Mouse (Mus musculus): ENCODE measurements around the gene Minos1. TPM values are rescaled to one million over a fixed set of nuclear protein-coding genes. Genes with fewer than 3 reads are reported as not detected.

The Minos1 gene
- polyA plus RNA-seq, 1 experiment from 2014 or later = 252 TPM

DNA sequence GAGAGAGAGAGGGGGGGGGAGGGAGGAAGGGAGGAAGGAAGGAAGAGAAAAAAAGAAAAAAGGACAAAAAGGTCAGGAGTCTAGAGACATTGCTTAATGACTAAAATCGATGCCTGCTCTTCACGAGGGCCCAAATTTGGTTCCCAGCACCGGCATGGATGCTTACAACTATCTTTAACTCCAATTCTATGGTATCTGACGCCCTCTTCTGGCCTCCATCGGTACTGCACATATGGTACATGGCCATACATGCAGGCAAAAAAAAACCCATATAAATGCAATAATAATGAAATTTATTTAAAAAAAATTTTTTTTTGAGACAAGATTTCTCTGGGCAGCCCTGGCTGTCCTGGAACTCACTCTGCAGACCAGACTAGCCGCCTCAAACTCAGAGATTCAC lies 20.5 kb upstream of the Minos1 start:
- Histone ChIP-seq H3K4me1 (ENCODE audit: control insufficient read depth, low read depth, low read length) (no peaks in the 10 kb centered on the region), H3K4me3 (ENCODE audit: low read depth, low read length) (no peak overlapping the region), H3K27me3 (ENCODE audit: control insufficient read depth, insufficient read depth, low read depth, low read length) (no peaks in the 10 kb centered on the region), H3K9me3 (replicated peaks; ENCODE audit: control insufficient read depth, low read length) (peaks cover 6% of the 10 kb centered on the region), H3K9ac (ENCODE audit: low read depth, low read length) (no peak overlapping the region), H3K36me3 (ENCODE audit: control insufficient read depth, insufficient read depth) (no peaks in the 10 kb centered on the region), H3K27ac (ENCODE audit: low read length) (no peak overlapping the region), H3K4me2 (ENCODE audit: low read depth, low read length) (no peak overlapping the region)
- no peak for ATAC-seq (ENCODE audit: low read depth)
- WGBS (ENCODE audit: insufficient replicate concordance) = 46% methylated on average over 6 of the region's 6 CpGs

DNA sequence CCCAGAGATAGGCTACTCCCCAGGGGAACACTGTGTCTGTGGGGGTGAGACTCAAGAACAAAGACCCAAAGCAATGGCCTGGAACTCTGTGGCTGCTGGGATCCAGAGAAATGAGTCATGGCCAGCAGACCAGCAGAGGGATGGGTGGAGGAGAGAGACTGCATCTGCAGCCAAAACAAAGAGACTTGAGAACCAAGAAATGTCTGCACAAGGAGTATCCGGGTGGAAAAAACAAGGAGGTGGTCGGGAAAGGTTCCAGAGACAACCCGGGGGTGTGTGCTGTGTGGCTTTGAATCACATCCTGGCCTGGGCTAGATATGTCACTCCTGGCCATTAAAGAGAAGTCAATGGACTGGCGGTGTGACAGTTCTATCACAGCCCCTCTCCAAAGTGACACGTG lies 15.8 kb upstream of the Minos1 start:
- no peak overlapping the region for H3K27ac ChIP-seq (ENCODE audit: low read length)
- H3K36me3 ChIP-seq (ENCODE audit: control insufficient read depth, insufficient read depth) = no peaks in the 10 kb centered on the region
- H3K9ac ChIP-seq (ENCODE audit: low read depth, low read length) = no peak overlapping the region
- no peak overlapping the region for H3K4me3 ChIP-seq (ENCODE audit: low read depth, low read length)
- H3K9me3 ChIP-seq (replicated peaks; ENCODE audit: control insufficient read depth, low read length) = peaks cover 6% of the 10 kb centered on the region
- ATAC-seq (ENCODE audit: low read depth) = no peak
- H3K4me1 ChIP-seq (ENCODE audit: control insufficient read depth, low read depth, low read length) = no peaks in the 10 kb centered on the region
- H3K4me2 ChIP-seq (ENCODE audit: low read depth, low read length) = no peak overlapping the region
- WGBS (ENCODE audit: insufficient replicate concordance) = 57% methylated on average over 5 of the region's 5 CpGs
- no peaks in the 10 kb centered on the region for H3K27me3 ChIP-seq (ENCODE audit: control insufficient read depth, insufficient read depth, low read depth, low read length)

DNA sequence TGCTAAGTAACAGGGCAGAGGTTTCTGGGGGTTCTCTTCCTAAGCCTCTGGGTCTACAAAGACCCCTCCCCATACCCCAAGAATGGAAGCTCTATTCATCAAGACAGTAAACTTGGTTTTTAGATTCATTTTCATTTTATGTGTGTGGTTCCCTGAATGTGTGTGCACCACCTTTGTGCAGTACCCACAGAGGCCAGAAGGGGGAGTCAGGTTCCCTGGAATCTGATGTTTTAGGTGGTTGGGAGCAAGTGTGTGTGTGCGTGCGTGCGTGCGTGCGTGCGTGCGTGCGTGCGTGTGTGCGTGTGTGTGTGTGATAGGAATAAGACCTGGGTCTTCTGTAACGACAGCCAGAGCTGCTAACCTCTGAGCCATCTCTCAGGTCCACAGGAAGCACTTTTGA lies 14.2 kb upstream of the Minos1 start:
- Histone ChIP-seq H3K27me3 (ENCODE audit: control insufficient read depth, insufficient read depth, low read depth, low read length) (no peaks in the 10 kb centered on the region), H3K9ac (ENCODE audit: low read depth, low read length) (no peak overlapping the region), H3K4me2 (ENCODE audit: low read depth, low read length) (no peak overlapping the region), H3K4me3 (ENCODE audit: low read depth, low read length) (no peak overlapping the region), H3K9me3 (replicated peaks; ENCODE audit: control insufficient read depth, low read length) (0 out of 2 replicates have a peak, but pooled peaks cover 4% of the 10 kb centered on the region), H3K4me1 (ENCODE audit: control insufficient read depth, low read depth, low read length) (no peaks in the 10 kb centered on the region), H3K27ac (ENCODE audit: low read length) (no peak overlapping the region), H3K36me3 (ENCODE audit: control insufficient read depth, insufficient read depth) (no peaks in the 10 kb centered on the region)
- WGBS (ENCODE audit: insufficient replicate concordance) = 83% methylated on average over 11 of the region's 11 CpGs
- ATAC-seq (ENCODE audit: low read depth) = no peak

- H3K9me3 ChIP-seq (replicated peaks; ENCODE audit: control insufficient read depth, low read length) = 0 out of 2 replicates have a peak, but pooled peaks cover 4% of the 10 kb centered on the region
- H3K36me3 ChIP-seq (ENCODE audit: control insufficient read depth, insufficient read depth) = no peaks in the 10 kb centered on the region
- H3K9ac ChIP-seq (ENCODE audit: low read depth, low read length) = no peak overlapping the region
- H3K27ac ChIP-seq (ENCODE audit: low read length) = no peak overlapping the region
- no peak overlapping the region for H3K4me2 ChIP-seq (ENCODE audit: low read depth, low read length)
- no peak overlapping the region for H3K4me3 ChIP-seq (ENCODE audit: low read depth, low read length)
- H3K27me3 ChIP-seq (ENCODE audit: control insufficient read depth, insufficient read depth, low read depth, low read length) = no peaks in the 10 kb centered on the region
- ATAC-seq (ENCODE audit: low read depth) = no peak
- no peaks in the 10 kb centered on the region for H3K4me1 ChIP-seq (ENCODE audit: control insufficient read depth, low read depth, low read length)
- 72% methylated on average over 4 of the region's 4 CpGs for WGBS (ENCODE audit: insufficient replicate concordance)
Measured at GRCm38 (mm10) chr4:139144577-139144976, 13.7 kb upstream of the Minos1 start.

GRCm38 (mm10) chr4:139142985-139143384 lies 12.1 kb upstream of the Minos1 start:
- no peaks in the 10 kb centered on the region for H3K27me3 ChIP-seq (ENCODE audit: control insufficient read depth, insufficient read depth, low read depth, low read length)
- no peaks in the 10 kb centered on the region for H3K36me3 ChIP-seq (ENCODE audit: control insufficient read depth, insufficient read depth)
- no peak overlapping the region for H3K4me2 ChIP-seq (ENCODE audit: low read depth, low read length)
- H3K27ac ChIP-seq (ENCODE audit: low read length) = no peak overlapping the region
- H3K4me3 ChIP-seq (ENCODE audit: low read depth, low read length) = no peak overlapping the region
- no peaks in the 10 kb centered on the region for H3K4me1 ChIP-seq (ENCODE audit: control insufficient read depth, low read depth, low read length)
- H3K9me3 ChIP-seq (replicated peaks; ENCODE audit: control insufficient read depth, low read length) = no peaks in the 10 kb centered on the region
- no peak for ATAC-seq (ENCODE audit: low read depth)
- no peak overlapping the region for H3K9ac ChIP-seq (ENCODE audit: low read depth, low read length)
- WGBS (ENCODE audit: insufficient replicate concordance) = 67% methylated on average over 9 of the region's 9 CpGs

DNA sequence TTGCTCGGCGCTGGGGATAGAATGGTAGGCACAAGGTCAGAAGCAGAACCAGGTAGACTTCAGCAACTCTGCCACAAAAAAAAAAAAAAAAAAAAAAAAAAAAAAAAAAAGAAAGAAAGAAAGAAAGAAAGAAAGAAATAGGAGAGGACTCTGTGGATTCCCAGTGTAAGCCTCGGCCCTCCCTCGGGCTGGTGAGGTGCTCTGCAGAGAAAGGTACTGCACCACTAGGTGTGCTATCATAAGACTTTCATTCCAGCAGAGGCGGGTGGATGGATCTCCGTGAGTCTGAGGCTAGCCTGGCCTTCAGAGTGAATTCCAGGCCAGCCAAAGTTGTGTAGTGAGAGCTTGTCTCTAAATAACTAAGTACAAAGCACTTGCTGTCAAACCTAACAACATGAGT lies 10.9 kb upstream of the Minos1 start:
- no peaks in the 10 kb centered on the region for H3K4me1 ChIP-seq (ENCODE audit: control insufficient read depth, low read depth, low read length)
- H3K4me3 ChIP-seq (ENCODE audit: low read depth, low read length) = no peak overlapping the region
- H3K4me2 ChIP-seq (ENCODE audit: low read depth, low read length) = no peak overlapping the region
- H3K9me3 ChIP-seq (replicated peaks; ENCODE audit: control insufficient read depth, low read length) = no peaks in the 10 kb centered on the region
- no peak overlapping the region for H3K27ac ChIP-seq (ENCODE audit: low read length)
- 53% methylated on average over 6 of the region's 6 CpGs for WGBS (ENCODE audit: insufficient replicate concordance)
- ATAC-seq (ENCODE audit: low read depth) = no peak
- H3K36me3 ChIP-seq (ENCODE audit: control insufficient read depth, insufficient read depth) = no peaks in the 10 kb centered on the region
- H3K9ac ChIP-seq (ENCODE audit: low read depth, low read length) = no peak overlapping the region
- H3K27me3 ChIP-seq (ENCODE audit: control insufficient read depth, insufficient read depth, low read depth, low read length) = no peaks in the 10 kb centered on the region

GRCm38 (mm10) chr4:139140267-139140666 lies 9.4 kb upstream of the Minos1 start:
- Histone ChIP-seq H3K36me3 (ENCODE audit: control insufficient read depth, insufficient read depth) (no peaks in the 10 kb centered on the region), H3K9me3 (replicated peaks; ENCODE audit: control insufficient read depth, low read length) (no peaks in the 10 kb centered on the region), H3K27ac (ENCODE audit: low read length) (no peak overlapping the region), H3K4me3 (ENCODE audit: low read depth, low read length) (no peak overlapping the region), H3K4me1 (ENCODE audit: control insufficient read depth, low read depth, low read length) (no peaks in the 10 kb centered on the region), H3K4me2 (ENCODE audit: low read depth, low read length) (no peak overlapping the region), H3K9ac (ENCODE audit: low read depth, low read length) (no peak overlapping the region), H3K27me3 (ENCODE audit: control insufficient read depth, insufficient read depth, low read depth, low read length) (no peaks in the 10 kb centered on the region)
- ATAC-seq (ENCODE audit: low read depth) = no peak
- WGBS (ENCODE audit: insufficient replicate concordance) = 52% methylated on average over 2 of the region's 2 CpGs

DNA sequence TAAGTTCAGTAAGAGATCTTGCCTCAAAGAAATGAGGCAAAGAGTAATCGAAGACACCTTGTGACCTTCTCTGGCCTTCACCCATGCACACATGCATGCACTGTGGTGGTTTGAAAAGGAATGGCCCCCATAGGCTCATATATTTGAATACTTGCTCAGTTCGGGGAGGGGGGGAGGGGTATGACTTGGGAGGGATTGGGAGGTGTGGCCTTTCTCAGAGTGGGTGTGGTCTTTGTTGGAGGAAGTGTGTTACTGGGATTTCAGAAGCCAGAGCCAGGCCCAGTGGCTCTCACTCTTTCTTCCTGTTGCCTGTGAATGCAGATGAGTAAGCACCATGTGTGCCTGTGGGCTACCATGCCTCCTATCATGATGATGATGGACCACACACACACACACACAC lies 5.1 kb upstream of the Minos1 start:
- H3K9me3 ChIP-seq (replicated peaks; ENCODE audit: control insufficient read depth, low read length) = no peaks in the 10 kb centered on the region
- no peaks in the 10 kb centered on the region for H3K27me3 ChIP-seq (ENCODE audit: control insufficient read depth, insufficient read depth, low read depth, low read length)
- H3K27ac ChIP-seq (ENCODE audit: low read length) = no peak overlapping the region
- peaks cover 9% of the 10 kb centered on the region for H3K4me1 ChIP-seq (ENCODE audit: control insufficient read depth, low read depth, low read length)
- ATAC-seq (ENCODE audit: low read depth) = no peak
- H3K4me2 ChIP-seq (ENCODE audit: low read depth, low read length) = no peak overlapping the region
- 63% methylated on average over 2 of the region's 2 CpGs for WGBS (ENCODE audit: insufficient replicate concordance)
- H3K4me3 ChIP-seq (ENCODE audit: low read depth, low read length) = no peak overlapping the region
- no peak overlapping the region for H3K9ac ChIP-seq (ENCODE audit: low read depth, low read length)
- H3K36me3 ChIP-seq (ENCODE audit: control insufficient read depth, insufficient read depth) = no peaks in the 10 kb centered on the region

GRCm38 (mm10) chr4:139133109-139133508 lies 2.2 kb upstream of the Minos1 start:
- H3K27me3 ChIP-seq (ENCODE audit: control insufficient read depth, insufficient read depth, low read depth, low read length) = no peaks in the 10 kb centered on the region
- no peak overlapping the region for H3K4me3 ChIP-seq (ENCODE audit: low read depth, low read length)
- no peak overlapping the region for H3K4me2 ChIP-seq (ENCODE audit: low read depth, low read length)
- no peaks in the 10 kb centered on the region for H3K9me3 ChIP-seq (replicated peaks; ENCODE audit: control insufficient read depth, low read length)
- no peaks in the 10 kb centered on the region for H3K36me3 ChIP-seq (ENCODE audit: control insufficient read depth, insufficient read depth)
- no peak overlapping the region for H3K27ac ChIP-seq (ENCODE audit: low read length)
- H3K9ac ChIP-seq (ENCODE audit: low read depth, low read length) = no peak overlapping the region
- no peak for ATAC-seq (ENCODE audit: low read depth)
- H3K4me1 ChIP-seq (ENCODE audit: control insufficient read depth, low read depth, low read length) = peaks cover 28% of the 10 kb centered on the region
- 63% methylated on average over 5 of the region's 5 CpGs for WGBS (ENCODE audit: insufficient replicate concordance)
